Mouse (Mus musculus): ENCODE measurements around the gene Xpnpep3. TPM values are rescaled to one million over a fixed set of nuclear protein-coding genes. Genes with fewer than 3 reads are reported as not detected.

Gene Xpnpep3
- total RNA-seq, 2 experiments from 2014 or later = 15.1 to 15.4 TPM

- intact Hi-C loops (cut with DNase I) = no loop called here
- no peak for DNase-seq (ENCODE audit: extremely low spot score in 1 of 2, low spot score in 2 of 2)
- no peak overlapping the region for H3K27ac ChIP-seq
- H3K4me3 ChIP-seq = no peak overlapping the region
- TF ChIP-seq CTCF (IDR thresholded peaks at IDR 0.05) = no peak
These were observed 85.5 kb downstream of the Xpnpep3 start for GRCm38 (mm10) chr15:81485483-81485882.

DNA sequence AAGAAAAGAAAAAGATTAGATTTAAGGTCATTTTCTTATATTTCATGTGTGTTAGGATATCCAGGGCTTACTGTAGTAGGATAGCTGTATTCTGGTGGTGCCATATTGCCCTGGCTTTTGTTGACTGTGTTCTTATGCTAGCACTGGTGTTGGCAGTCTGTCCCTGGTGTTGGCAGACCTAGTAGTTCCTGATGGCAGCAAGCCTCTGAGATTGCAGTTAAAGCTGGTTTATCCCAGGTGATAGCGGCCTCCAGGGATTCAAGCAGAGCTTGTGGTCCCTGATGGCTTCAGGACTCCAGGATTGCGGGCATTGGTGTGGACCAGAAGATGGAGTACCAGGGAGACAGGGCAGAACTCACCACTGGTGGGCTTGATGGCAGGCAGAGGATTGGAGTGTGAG, 103.5 kb downstream of the Xpnpep3 start:
- TF ChIP-seq CTCF (IDR thresholded peaks at IDR 0.05) = no peak
- no peak for DNase-seq (ENCODE audit: extremely low spot score in 1 of 2, low spot score in 2 of 2)
- Histone ChIP-seq H3K27ac (no peak overlapping the region), H3K4me3 (no peak overlapping the region)
- intact Hi-C loops (cut with DNase I) = no loop called here

DNA sequence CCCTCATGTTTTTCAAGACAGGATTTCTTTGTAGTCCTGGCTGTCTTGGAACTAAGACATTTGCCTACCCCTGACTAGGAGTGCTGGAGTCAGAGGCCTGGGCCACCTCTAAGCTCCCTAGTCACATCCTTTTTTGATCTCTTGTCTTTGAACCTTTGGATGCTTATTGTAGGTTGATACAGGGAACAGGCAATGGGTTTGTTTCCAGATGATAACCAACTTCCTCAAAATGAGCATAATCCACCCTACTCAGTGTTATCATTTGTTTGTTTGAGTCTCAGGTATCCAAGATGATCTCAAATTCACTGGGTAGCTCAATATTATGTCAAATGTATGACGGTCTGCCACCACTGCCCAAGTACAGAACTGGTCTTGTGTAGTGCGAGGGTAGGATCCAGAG, 104.1 kb downstream of the Xpnpep3 start:
- Histone ChIP-seq H3K4me3 (no peak overlapping the region), H3K27ac (no peak overlapping the region)
- no peak for DNase-seq (ENCODE audit: extremely low spot score in 1 of 2, low spot score in 2 of 2)

More for the DNA sequence above, 104.1 kb downstream of the Xpnpep3 start:
- no peak for TF ChIP-seq CTCF (IDR thresholded peaks at IDR 0.05)
- intact Hi-C loops (cut with DNase I) = no loop called here

Other genes with a start within 250 kb of the Xpnpep3 start
- gene Mrtfa, start 209.4 kb upstream of the Xpnpep3 start, total RNA-seq (2021) = 10 to 100 TPM; 71.2 to 75.8 TPM
- gene Mchr1, start 164.6 kb upstream of the Xpnpep3 start, total RNA-seq (2021) = 10 to 100 TPM; 23.6 to 27.5 TPM
- 10 to 100 TPM; 36.3 to 41.5 TPM for gene Slc25a17, start 39.3 kb upstream of the Xpnpep3 start, total RNA-seq (2021)
- 100 to 1,000 TPM; 168 to 171 TPM for gene St13, start 61 bp upstream of the Xpnpep3 start, total RNA-seq (2021)
- not detected for gene Dnajb7, start 8.2 kb downstream of the Xpnpep3 start, total RNA-seq (2021)
- 100 to 1,000 TPM; 126 to 153 TPM for gene Rbx1, start 66.2 kb downstream of the Xpnpep3 start, total RNA-seq (2021)
- 10 to 100 TPM; 76.0 to 77.3 TPM for gene Ep300, start 185.2 kb downstream of the Xpnpep3 start, total RNA-seq (2021)

All from left cerebral cortex, adult 2 months (tissue).